Mouse (Mus musculus) mesoderm, embryonic 11.5 days (tissue): ENCODE measurements around the gene Srgap2.
A peak's percentile ranks its signal among the peaks of the same experiment; 100 is the strongest.
"Not testable (repeated sequence)": the region's sequence is repeated elsewhere in the genome, so short reads cannot be mapped to it uniquely, and the experiment has no call there.

Source experiments
- DNase-seq: peaks from one replicate; pipeline ENCODE4 v3.0.0-alpha.2; 2012; ENCODE audit warnings: low read depth, low spot score

Srgap2 gene

DNA sequence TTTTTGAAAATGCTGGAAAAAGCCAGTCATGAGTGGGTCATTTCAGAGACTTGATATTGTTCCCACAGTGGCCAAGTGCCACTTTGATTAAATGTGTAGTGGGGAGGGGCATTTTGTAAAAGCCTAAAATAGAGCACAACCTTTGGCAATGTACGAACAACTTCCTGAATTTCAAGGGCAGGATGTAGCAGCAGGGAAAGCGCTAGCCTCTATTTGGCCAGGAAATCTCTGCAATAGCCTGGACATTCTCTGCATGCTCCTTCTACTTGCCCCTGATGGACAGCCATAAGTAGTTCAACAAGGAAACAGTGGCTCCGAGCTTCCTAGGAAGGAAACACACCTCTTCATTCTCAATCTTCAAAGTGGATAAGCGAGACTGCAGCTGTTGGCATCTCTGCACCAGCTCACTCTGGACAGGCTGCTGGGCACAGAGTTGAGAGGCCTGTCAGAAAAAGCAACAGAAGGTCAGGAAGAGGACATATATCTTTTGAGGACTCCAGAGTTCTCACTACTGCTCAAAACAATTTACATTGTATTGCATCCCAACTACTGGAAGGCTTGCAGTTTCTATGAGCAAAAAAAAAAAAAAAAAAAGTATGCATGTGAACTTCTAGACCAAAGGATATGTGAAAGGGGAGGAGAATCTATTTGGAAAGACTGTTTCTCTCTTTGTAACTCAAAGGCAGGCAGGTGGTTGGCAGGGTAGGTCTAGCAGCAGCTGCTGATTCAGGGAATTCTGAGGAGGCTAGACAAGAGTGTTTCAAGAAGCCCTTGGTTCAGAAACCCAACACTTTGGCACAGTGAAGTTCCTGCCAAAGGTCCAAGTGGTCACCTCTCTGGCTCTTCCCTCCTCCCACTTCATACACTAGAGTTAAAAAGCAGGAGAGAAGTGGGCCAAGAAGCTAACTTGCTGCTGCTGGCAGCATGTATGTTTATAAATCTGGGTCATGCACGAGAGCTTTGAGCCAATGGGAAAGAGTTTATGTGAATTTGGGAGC is 181.4 kb downstream of the Srgap2 start:
- no peak for DNase-seq

DNA sequence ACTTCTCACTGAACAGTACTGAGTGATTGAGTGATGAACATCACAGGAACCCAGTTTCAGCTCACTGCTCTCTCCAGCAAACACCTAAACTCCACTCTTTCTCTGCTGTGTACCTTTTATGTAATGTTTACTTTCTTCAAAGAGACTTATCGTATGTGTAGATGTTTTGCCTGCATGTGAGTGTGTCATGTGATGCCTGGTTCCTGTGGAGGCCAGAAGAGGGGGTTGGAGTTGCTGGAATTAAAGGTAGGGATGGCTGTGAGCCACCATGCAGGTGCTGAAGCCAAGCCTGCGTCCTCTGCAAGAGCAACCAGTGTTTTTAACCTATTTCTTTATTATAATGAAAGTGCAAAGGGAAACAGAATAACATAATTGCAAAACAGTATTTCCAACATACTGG is 182.5 kb downstream of the Srgap2 start:
- no peak for DNase-seq

DNA sequence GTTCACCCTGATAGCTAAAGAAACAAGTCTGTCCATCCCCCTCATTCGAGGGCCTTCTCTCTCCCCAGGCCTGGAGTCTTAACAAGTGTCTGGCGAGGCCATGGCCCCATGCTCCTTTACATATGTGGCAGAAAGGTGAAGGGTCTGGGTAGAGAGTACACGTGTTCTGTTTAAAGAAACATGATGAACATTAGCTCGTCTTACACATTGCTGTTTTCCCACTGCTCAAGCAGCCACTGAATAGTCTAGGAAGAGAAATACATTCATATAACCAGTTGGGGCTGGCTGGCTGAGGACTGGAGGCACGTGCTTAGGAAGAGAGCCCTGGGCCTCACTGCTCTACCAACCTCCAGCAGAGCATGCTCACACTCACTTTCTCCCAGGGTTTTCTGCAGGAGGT is 191.1 kb downstream of the Srgap2 start:
- no peak for DNase-seq

DNA sequence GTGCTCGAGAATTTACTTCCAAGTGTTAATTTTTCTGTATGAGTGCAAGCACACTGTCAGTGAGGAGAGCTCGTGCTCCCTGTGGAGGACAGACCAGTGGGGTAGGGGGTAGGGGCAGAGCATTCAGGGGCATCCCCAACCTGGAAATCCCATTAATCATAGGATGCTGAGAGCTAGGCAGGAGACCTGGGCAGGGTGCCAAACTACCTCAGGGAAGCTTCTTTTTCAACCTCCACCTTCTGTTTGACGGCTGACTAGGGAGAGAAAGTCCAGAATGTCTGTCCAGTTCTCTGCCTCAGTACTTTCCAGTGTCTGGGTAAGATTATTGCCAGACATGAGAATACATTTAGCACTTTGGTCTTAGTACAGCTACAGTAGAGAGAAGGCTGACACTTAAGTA is 191.5 kb downstream of the Srgap2 start:
- DNase-seq: peak; percentile 51

DNA sequence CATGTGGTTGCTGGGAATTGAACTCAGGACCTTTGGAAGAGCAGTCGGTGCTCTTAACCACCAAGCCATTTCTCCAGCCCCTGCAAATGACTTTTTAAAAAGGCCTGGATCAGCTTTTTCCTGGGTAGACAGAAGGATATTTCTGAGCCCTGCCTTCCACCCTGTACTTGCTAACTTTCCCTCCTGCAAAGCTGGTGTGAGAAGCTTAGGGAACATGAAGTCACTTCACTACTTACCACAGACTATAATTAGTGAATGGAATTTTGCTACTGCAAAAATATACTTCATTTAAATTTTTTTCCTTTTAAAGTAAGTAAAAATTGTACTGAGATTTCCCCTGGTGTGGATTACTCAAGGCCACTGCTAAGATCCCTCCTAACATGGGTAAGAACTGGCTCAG is 196.0 kb downstream of the Srgap2 start:
- no peak for DNase-seq

DNA sequence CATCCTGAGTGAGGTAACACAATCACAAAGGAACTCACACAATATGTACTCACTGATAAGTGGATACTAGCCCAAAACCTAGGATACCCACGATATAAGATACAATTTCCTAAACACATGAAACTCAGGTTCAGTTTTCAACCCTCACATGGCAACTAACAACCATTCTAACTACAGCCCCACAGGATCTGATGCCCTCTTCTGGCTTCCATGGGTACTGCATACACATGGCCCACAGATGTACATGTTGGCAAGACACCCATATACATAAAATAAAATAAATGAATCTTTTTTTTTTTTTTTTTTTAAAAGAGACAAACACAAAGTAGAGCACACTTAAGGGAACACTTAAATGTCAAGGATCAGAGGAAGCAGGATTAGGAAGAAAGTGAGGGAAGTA is 198.1 kb downstream of the Srgap2 start:
- DNase-seq: not testable (repeated sequence)

DNA sequence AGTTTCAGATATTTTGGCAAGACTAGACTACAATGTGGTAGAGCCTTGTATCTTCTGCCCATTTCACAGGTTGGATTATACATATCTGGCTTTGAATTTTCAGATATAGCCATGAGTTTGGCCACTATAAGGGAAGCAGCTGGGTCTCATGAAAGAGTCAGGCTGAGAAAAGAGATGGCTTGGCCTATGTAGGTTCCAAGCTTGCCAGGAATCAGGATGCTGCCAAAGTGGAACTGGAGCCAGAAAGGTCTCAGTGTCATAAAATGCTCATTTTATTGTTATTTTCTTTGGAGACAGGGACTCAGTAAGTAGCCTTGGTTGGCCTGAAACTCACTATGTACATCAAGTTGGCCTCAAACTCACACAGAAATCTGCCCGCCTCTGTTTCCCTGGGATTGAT is 200.0 kb downstream of the Srgap2 start:
- DNase-seq: no peak

DNA sequence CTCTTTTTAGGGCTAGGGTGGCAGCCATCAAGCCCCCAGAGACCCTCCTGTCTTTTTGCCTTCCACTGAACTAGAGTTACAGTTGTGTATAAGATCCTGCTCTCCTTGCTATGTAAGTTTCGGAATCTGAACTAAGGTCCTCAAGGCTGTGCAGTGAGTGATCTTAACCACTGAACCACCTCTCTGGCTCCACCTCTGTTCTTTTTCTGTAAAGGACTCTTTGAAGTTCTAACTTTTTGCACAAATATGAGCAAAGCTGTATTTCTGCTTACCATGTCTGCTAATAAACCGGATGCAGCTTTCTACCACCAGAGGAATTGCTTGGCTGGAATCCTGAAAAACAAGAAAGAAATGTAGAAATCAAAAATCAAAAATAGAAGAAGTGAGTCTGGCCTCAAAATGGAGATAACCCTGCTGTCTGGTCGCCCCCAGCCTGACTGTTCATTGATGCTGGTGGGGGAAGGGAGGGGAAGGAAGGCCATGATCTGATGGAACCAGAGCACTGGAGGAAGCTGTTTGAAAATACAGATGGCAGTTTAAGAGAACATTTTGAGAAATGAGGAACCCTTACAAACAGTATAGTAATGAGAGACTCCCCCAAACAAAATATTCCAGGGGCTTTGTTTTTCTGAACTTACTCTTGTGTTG is 202.2 kb downstream of the Srgap2 start:
- no peak for DNase-seq

DNA sequence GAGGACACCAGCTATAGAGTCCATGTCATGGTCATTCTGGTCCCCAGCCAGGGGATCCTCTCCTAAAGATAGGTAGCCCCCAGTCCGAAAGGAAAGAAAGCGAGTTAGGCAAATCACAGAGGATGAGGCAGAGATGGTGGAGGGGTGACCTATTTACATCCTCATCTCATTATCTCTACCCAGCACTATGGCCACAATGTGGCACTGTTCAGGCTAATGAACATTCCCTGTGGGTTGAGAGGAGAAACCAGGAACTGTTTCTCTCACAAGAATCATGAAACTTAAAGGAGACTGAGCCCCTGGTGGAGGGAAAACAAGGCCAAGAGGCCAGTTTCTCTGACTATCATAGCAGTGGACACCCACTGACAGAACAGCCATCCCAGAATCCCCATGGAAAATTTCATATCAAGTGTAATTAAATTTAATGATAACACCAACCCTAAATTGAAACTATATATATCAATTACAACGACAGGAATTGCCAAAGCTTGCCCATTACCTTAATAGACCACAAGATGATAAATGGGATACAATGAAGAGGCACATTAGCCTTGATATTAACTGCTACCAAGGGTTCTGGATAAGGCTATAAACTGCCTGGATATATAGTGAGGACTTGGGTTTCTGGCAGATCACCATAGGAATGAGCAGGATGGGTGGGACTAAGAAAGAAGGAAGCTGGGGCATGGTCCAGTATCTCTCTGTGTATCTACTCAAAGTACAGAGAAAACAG is 207.4 kb downstream of the Srgap2 start:
- no peak for DNase-seq

DNA sequence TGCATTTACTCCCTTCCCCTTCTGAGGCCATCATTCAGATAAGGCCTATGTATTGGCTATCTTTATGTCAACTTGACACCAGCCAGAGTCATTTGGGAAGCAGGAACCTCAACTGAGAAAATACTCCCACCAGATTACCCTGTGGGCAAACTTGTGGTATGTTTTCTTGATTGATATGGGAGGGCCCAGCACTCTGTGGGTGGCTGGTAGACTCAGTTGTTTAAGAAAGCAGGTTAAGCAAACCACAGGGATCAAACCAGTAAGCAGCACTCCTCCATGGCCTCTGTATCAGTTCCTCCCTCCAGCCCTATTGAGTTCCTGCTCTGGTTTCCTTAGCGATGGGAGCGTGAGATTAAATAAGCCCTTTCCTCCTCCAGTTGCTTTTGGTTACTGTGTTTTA is 208.8 kb downstream of the Srgap2 start:
- no peak for DNase-seq

DNA sequence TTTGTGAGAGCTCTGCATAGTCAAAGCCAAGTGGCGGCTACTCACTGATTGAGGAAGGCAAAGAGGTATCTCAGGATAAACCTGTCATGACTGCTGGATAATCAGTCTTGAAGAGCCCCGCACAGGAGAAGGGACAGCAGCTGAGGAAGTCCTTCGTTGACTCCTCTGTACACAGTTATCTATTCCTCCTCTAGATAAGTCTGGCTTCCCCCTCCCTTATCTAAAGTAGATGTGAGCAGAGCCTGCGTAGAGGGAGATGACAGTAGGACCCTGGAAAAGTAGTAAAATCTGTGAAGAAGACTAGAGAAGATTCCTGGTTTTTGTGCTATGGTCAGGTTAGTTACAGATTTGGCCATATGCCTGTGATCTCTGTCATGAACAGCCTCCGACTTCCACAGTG is 209.5 kb downstream of the Srgap2 start:
- no peak for DNase-seq

DNA sequence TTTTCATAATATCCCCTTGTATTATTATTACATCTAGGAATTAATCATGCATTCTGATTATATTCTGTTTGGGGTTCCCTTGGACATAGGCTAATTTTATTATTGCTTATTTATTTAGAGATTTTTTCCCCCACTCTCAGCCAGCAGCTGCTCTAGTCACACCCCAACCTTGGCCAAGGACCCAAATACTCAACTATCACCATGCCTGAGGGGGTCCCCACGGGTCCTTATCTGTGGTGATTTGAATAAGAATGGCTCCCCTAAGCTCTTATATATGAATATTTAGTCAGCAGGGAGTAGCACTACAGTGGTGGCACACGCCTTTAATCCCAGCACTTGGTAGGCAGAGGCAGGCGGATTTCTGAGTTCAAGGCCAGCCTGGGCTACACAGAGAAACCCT is 215.9 kb downstream of the Srgap2 start:
- no peak for DNase-seq

DNA sequence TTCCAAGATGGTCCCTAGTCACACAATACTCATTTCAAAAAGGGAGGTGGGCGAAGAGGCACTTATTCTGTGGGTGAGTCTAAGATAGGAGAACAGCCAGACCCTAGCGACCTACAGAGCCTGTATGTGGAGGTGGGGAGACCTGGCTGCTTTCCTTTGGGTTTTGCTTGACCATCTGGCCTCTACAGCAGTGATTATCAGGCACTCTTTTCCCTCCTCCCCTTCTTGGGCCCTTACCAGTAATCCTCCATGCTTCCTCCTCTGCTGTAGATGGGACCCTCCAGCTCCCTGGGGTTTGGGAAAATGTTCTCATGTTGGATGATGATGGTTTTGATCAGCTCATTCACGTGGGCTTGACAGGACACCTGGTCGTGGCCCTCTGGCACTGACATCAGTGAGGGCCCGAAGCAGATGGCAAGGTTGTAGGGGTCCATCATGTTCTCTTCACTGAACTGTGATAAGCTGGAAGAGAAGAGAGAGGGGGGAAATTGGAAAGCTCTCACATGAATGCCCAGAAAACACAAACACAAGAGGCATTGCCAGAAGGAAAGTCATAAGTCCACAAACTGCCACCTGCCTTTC is 216.8 kb downstream of the Srgap2 start:
- no peak for DNase-seq

DNA sequence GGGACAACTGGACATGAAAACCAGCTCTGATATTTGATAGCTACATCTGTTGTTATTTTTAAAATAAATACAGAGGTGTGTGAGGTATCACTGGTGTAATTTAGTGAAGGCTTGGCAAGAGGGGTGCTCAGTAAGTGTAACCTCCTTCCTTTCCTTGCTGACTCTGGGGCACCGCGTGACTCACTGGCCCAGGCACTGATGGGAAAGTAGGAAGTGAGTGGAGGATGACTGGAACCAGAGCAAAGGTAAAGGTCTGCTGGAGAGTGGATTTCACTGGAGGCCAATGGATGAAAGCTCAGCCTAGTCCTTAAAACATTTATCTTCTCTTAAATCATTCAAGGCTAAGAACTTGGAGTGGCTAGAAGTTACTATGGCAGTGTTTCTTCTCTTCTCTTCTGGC is 226.4 kb downstream of the Srgap2 start:
- no peak for DNase-seq

DNA sequence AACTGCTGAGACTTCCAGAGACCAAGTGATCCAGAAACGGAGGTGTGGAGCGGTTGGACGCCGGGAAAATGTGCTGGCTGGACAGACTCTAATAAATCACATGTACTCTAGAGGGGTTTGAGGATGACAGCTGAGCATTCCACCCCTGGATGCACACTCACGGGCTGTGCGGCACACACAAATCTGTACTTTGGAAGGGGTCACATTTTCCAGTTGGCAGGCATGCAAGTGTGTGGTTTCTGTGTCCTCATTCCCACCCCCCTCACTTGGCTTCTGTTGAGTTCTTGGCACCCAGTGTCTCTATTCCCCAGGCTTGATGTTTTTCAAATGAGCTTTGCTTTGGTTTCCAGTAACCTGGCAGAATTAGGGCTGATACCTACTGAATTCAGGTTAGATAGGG is 227.4 kb downstream of the Srgap2 start:
- no peak for DNase-seq

DNA sequence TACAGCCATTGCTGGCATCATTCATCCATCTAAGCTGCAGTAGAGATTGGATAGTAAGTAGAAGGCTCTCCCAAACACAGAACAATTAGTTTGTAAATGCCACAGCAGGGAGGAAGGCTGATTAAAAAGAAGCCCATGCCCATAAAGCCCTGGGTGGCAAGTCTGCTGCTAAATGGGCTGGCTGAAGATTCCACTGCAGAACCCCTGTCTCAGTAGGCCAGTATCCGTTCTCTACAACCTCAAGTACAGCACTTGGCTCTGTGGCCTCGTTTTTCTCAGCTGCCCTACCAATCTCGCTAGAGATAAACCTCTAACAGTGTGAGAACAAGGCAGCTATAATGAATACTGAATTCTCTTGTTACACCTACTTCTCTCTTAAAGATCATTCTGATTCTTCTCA is 227.9 kb downstream of the Srgap2 start:
- no peak for DNase-seq

DNA sequence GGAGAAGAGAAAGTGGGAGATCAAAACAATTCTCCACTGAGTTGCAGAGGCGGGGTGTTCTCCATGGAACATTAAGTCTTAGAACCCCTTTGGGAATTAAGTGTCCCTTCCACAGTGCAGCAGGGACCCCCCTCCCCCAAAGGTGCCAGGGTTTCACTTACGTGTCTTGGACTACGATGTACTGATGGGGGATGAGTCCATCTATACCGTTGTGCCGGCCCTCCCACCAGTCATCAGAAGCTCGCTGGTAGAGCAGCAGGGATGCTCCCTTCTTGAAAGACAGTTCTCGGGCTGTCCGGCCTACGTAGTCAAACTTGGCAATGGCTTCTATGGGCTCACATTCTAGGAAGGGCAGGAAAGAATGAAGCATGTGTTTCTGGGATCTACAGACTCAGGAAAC is 229.0 kb downstream of the Srgap2 start:
- no peak for DNase-seq

DNA sequence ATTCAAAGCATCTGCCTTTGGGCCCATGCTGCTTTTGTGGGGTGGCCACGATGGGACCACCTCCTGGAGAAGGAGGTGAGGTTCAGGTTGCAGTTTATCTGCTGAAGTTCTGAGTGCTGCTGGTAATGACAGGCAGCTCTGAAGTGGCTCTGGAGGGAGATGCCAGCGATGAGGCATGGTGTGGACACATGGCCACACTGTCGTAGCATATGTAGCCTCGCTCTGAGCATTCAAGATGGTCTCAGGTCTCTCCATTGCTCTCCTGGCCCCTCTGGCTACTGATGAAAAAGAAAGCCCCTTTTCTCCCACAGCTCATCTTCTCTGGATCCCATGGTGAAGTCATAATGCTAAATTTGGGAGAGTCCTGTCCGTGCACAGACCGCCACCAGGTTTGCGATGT is 230.4 kb downstream of the Srgap2 start:
- DNase-seq: no peak

DNA sequence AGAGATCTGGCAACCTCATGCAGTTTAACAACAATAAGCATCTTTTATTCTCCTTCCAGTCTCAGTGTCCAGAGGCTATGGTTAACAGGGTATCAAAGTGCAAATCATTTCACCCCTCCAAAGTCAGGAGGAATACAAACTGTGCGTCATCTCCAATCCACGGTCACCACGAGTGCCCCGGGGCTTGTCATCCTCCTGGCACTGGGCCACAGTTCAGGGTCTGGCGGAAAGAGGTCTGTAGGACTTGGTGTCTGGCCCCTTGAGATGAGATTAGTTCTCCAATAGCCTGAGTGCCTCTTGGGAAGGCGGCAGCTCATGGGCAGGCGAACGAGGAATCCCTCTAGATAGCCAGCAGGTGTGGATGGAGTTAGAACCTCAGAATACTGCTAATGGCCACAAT is 232.0 kb downstream of the Srgap2 start:
- DNase-seq: no peak

DNA sequence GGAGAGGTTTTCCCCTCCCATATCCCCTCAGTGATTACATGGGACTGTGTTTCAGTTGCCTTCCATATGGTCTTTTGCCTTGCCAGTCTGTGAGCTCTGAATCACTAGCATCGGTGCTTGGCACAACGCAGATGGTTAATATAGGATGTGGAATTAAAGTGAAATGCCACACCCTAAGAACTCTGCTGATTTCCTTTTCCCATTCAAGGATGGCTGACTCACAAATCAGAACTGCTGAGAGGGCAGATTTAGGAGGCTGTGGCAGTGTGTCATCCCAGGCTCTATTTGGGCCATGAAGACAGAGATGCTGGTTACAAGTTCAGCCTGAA is 233.3 kb downstream of the Srgap2 start:
- DNase-seq: no peak

DNA sequence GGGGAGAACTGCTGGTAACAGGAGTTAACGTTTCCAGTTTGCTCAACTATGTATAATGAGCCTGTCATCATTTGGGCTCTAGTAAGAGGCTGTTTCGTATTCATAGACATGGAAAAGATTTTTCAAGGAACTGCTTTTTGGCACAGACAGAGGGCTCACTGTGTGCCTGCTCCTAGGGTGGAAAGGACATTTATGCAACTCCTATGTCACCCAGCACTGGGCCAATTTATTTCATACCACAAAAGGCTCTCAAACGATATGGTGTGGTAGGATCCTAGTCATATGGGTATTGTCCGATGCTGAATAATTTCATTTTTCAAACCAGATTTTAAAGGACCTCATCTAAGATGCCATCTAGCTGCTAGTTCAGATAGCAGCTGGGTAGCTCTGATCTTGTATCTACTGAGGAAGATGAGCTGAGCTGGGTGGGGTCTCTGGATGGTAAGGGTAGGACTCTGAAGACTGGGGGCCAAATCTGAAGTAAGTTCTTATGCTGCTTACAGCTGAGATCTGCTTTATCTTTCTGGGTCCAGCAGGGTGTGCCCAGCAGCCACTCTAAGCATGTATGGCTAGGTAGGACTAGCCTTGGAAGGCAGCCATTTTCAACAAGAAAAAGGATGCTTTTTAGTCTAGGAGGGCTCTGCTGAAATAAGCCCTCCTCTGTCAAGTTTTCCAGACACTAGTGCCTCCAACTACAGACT is 233.8 kb downstream of the Srgap2 start:
- no peak for DNase-seq

DNA sequence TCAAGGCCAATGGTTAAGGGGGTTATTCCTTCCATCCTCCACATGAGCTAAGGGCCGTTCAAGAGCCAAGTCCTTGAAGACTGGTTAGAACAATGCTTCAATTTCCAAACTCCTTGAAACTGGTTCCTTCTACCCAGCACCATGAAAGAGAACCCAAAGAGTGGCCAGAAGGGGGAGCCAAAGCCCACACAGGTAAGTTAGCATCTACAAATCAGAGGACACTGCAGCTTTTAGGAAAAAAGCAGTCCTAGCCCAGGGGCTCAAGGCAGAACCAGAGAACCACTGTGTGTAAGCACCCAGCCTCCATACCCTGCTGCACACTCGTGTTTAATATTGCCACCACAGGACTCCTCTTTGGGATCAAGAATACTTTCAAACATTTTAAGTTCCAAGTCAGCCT is 236.5 kb downstream of the Srgap2 start:
- peak; percentile 67 for DNase-seq
